Mouse (Mus musculus): ENCODE data around the gene Slc3a2. TPM values are rescaled to one million over a fixed set of nuclear protein-coding genes. Genes with fewer than 3 reads are reported as not detected.
A peak's percentile ranks its signal among the peaks of the same experiment; 100 is the strongest.

The Slc3a2 gene
- polyA plus RNA-seq, 1 experiment from 2014 or later = 66.4 TPM

DNA sequence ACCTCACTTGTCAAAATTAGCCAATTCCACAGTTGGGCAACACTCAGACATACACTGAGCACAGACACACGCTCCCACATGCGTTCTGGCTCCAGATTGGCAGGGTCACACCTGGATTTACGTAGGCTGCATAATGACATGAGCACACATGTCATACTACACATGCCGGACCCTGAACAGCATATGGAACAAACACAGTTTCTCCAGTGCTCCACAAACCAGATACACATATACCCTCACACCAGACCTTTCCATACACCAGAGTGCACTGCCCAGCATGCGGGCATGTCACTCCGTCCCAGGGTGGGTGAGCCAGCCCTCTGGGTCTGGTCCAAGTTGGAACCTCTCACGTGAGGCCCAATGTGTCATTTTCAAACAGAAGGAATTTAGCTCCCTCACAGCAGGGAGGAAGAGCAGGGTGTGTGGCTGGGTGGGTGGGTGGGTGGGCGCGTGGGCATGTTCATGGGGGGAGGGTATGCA lies 59.8 kb downstream of the Slc3a2 start, which contains the start of gene Chrm1:
Gene Chrm1, plus strand, starts transcription at position 430 of the 480 bp plus-strand sequence.
- Histone ChIP-seq H3K4me3 (ENCODE audit: low read length) (no peak within 1 kb of the TSS), H3K4me2 (ENCODE audit: low read depth, low read length) (peak within 1 kb of the TSS; percentile 80; the same call in 1 of the 2 replicates)
- ATAC-seq (replicated peaks; ENCODE audit: extremely low read depth, insufficient read depth, low FRiP score) = no peak; the same call in 1 of the 2 replicates

DNA sequence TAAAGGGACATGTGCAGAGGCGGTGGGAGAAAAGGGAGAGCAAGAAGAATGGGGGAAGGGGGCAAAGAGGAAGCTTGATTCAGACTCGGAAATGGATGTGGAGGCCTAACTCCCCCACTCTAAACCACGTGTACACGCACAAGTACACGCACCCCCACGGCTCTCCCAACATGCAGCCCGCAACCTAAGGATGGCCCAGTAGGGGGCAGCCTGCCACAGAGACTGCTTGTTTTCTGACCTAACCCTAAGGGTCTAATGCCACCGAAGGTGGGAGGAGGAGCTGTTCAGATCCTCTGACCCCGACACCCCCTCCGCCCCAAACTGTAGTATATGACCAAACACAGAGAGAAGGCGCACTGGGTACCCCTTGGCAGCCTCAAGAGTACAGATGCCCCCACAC lies 60.8 kb downstream of the Slc3a2 start:
- 6% methylated on average over 11 of the region's 11 CpGs for WGBS
- Histone ChIP-seq H3K9ac (ENCODE audit: low read length) (peak overlapping the region; percentile 58), H3K36me3 (ENCODE audit: control insufficient read depth, insufficient read depth) (no peaks in the 10 kb centered on the region), H3K4me2 (ENCODE audit: low read depth, low read length) (peak overlapping the region; percentile 80), H3K4me3 (ENCODE audit: low read length) (peak overlapping the region; percentile 55), H3K27ac (ENCODE audit: low read length) (no peak overlapping the region), H3K4me1 (ENCODE audit: control insufficient read depth, insufficient read depth, low read length) (peaks cover 13% of the 10 kb centered on the region; the same call in 1 of the 2 replicates), H3K9me3 (replicated peaks; ENCODE audit: control insufficient read depth, low read length) (no peaks in the 10 kb centered on the region), H3K27me3 (ENCODE audit: control insufficient read depth, insufficient read depth, low read length) (peaks cover 8% of the 10 kb centered on the region; the same call in 1 of the 2 replicates)
- ATAC-seq (replicated peaks; ENCODE audit: extremely low read depth, insufficient read depth, low FRiP score) = no peak

More for the DNA sequence above, 59.8 kb downstream of the Slc3a2 start, which contains the start of gene Chrm1:
- Histone ChIP-seq H3K9me3 (replicated peaks; ENCODE audit: control insufficient read depth, low read length) (no peaks in the 10 kb centered on the region), H3K36me3 (ENCODE audit: control insufficient read depth, insufficient read depth) (no peaks in the 10 kb centered on the region), H3K9ac (ENCODE audit: low read length) (no peak within 1 kb of the TSS), H3K27me3 (ENCODE audit: control insufficient read depth, insufficient read depth, low read length) (peaks cover 8% of the 10 kb centered on the region; the same call in 1 of the 2 replicates), H3K4me1 (ENCODE audit: control insufficient read depth, insufficient read depth, low read length) (peaks cover 13% of the 10 kb centered on the region; the same call in 1 of the 2 replicates), H3K27ac (ENCODE audit: low read length) (no peak within 1 kb of the TSS)
- WGBS = 69% methylated on average over 9 of the region's 9 CpGs

DNA sequence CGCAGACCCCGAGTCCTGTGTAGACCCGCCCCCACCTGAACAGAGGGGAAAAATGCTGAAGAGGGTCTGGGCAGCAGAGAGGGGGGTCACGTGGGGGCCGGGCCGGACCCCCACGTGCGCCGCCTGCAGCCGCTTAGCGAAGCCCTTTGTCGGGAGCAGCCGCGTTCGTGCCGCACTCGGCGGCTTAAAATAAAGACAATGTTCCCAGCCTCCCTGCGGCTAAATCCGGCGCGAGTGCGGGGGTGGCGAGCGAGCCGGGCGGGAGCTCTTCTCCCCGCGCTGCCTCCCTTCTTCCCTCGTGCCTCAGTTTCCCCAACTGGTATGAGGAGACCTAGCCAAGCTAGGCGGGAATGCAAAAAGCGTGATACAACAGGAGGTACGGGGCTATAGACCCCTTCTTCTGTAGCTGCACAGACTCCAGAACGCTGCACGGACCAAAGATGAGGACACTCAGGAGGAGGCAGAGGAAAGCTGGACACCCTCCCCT lies 61.3 kb downstream of the Slc3a2 start:
- Histone ChIP-seq H3K36me3 (ENCODE audit: control insufficient read depth, insufficient read depth) (no peaks in the 10 kb centered on the region), H3K27ac (ENCODE audit: low read length) (no peak overlapping the region), H3K27me3 (ENCODE audit: control insufficient read depth, insufficient read depth, low read length) (peaks cover 8% of the 10 kb centered on the region; the same call in 1 of the 2 replicates), H3K9ac (ENCODE audit: low read length) (peak overlapping the region; percentile 58), H3K9me3 (replicated peaks; ENCODE audit: control insufficient read depth, low read length) (no peaks in the 10 kb centered on the region), H3K4me2 (ENCODE audit: low read depth, low read length) (peak overlapping the region; percentile 80), H3K4me1 (ENCODE audit: control insufficient read depth, insufficient read depth, low read length) (peaks cover 13% of the 10 kb centered on the region; the same call in 1 of the 2 replicates), H3K4me3 (ENCODE audit: low read length) (peak overlapping the region; percentile 55)
- 2% methylated on average over 35 of the region's 35 CpGs for WGBS
- peak; percentile 59; the same call in 1 of the 2 replicates for ATAC-seq (replicated peaks; ENCODE audit: extremely low read depth, insufficient read depth, low FRiP score)

Small RNA genes lying within 50 kb of the gene (microRNA-seq; reads per million reads assigned to microRNA genes)
- gene Mir6992 = not detected

Other genes starting within 250 kb of the Slc3a2 start
- 0.04 and 0.11 TPM in 2 replicates for gene Slc22a8, start 132.1 kb downstream of the Slc3a2 start, polyA plus RNA-seq (2015; fragmentation: Nextera tagmentation; extraction: Ambion mirVana)
- not detected in 2 replicates for gene Slc22a6, start 105.3 kb downstream of the Slc3a2 start, polyA plus RNA-seq (2015; fragmentation: Nextera tagmentation; extraction: Ambion mirVana)
- 0.09 TPM in 2 replicates for gene Chrm1, start 59.6 kb downstream of the Slc3a2 start, polyA plus RNA-seq (2015; fragmentation: Nextera tagmentation; extraction: Ambion mirVana)
- gene Wdr74, start 12.5 kb upstream of the Slc3a2 start, polyA plus RNA-seq (2015; fragmentation: Nextera tagmentation; extraction: Ambion mirVana) = 53.5 and 54.9 TPM in 2 replicates
- gene 1700092M07Rik, start 17.3 kb upstream of the Slc3a2 start, polyA plus RNA-seq (2015; fragmentation: Nextera tagmentation; extraction: Ambion mirVana) = 0.63 and 0.74 TPM in 2 replicates
- gene Stx5a, start 18.0 kb upstream of the Slc3a2 start, polyA plus RNA-seq (2015; fragmentation: Nextera tagmentation; extraction: Ambion mirVana) = 91.5 and 91.7 TPM in 2 replicates
- gene Nxf1, start 33.7 kb upstream of the Slc3a2 start, polyA plus RNA-seq (2015; fragmentation: Nextera tagmentation; extraction: Ambion mirVana) = 134 and 145 TPM in 2 replicates
- 138 and 158 TPM in 2 replicates for gene Tmem223, start 47.6 kb upstream of the Slc3a2 start, polyA plus RNA-seq (2015; fragmentation: Nextera tagmentation; extraction: Ambion mirVana)
- gene Tmem179b, start 51.1 kb upstream of the Slc3a2 start, polyA plus RNA-seq (2015; fragmentation: Nextera tagmentation; extraction: Ambion mirVana) = 57.1 and 60.9 TPM in 2 replicates
- 17.4 and 19.3 TPM in 2 replicates for gene Taf6l, start 63.0 kb upstream of the Slc3a2 start, polyA plus RNA-seq (2015; fragmentation: Nextera tagmentation; extraction: Ambion mirVana)
- gene Polr2g, start 75.2 kb upstream of the Slc3a2 start, polyA plus RNA-seq (2015; fragmentation: Nextera tagmentation; extraction: Ambion mirVana) = 126 and 128 TPM in 2 replicates
- 3.5 and 4.3 TPM in 2 replicates for gene Zbtb3, start 79.2 kb upstream of the Slc3a2 start, polyA plus RNA-seq (2015; fragmentation: Nextera tagmentation; extraction: Ambion mirVana)
- gene Ttc9c, start 96.0 kb upstream of the Slc3a2 start, polyA plus RNA-seq (2015; fragmentation: Nextera tagmentation; extraction: Ambion mirVana) = 35.5 and 37.7 TPM in 2 replicates
- 3.2 and 3.3 TPM in 2 replicates for gene Hnrnpul2, start 96.6 kb upstream of the Slc3a2 start, polyA plus RNA-seq (2015; fragmentation: Nextera tagmentation; extraction: Ambion mirVana)
- gene AC129217.1, start 106.4 kb upstream of the Slc3a2 start, polyA plus RNA-seq (2015; fragmentation: Nextera tagmentation; extraction: Ambion mirVana) = not detected in 2 replicates
- gene Bscl2, start 114.1 kb upstream of the Slc3a2 start, polyA plus RNA-seq (2015; fragmentation: Nextera tagmentation; extraction: Ambion mirVana) = 43.9 and 44.3 TPM in 2 replicates
- gene Gng3, start 115.8 kb upstream of the Slc3a2 start, polyA plus RNA-seq (2015; fragmentation: Nextera tagmentation; extraction: Ambion mirVana) = 1.2 and 1.4 TPM in 2 replicates
- 1.9 and 2.8 TPM in 2 replicates for gene Lrrn4cl, start 127.4 kb upstream of the Slc3a2 start, polyA plus RNA-seq (2015; fragmentation: Nextera tagmentation; extraction: Ambion mirVana)
- 130 and 133 TPM in 2 replicates for gene Ubxn1, start 148.1 kb upstream of the Slc3a2 start, polyA plus RNA-seq (2015; fragmentation: Nextera tagmentation; extraction: Ambion mirVana)
- 62.7 and 64.0 TPM in 2 replicates for gene Uqcc3, start 157.6 kb upstream of the Slc3a2 start, polyA plus RNA-seq (2015; fragmentation: Nextera tagmentation; extraction: Ambion mirVana)
- gene Lbhd1, start 160.4 kb upstream of the Slc3a2 start, polyA plus RNA-seq (2015; fragmentation: Nextera tagmentation; extraction: Ambion mirVana) = 25.2 and 42.5 TPM in 2 replicates
- not detected in 2 replicates for gene Gm49403, start 160.6 kb upstream of the Slc3a2 start, polyA plus RNA-seq (2015; fragmentation: Nextera tagmentation; extraction: Ambion mirVana)
- gene 1810009A15Rik, start 165.5 kb upstream of the Slc3a2 start, polyA plus RNA-seq (2015; fragmentation: Nextera tagmentation; extraction: Ambion mirVana) = 39.7 and 54.5 TPM in 2 replicates
- not detected in 2 replicates for gene Gm49416, start 165.6 kb upstream of the Slc3a2 start, polyA plus RNA-seq (2015; fragmentation: Nextera tagmentation; extraction: Ambion mirVana)
- gene Ints5, start 169.6 kb upstream of the Slc3a2 start, polyA plus RNA-seq (2015; fragmentation: Nextera tagmentation; extraction: Ambion mirVana) = 24.8 and 27.6 TPM in 2 replicates
- gene Ganab, start 174.7 kb upstream of the Slc3a2 start, polyA plus RNA-seq (2015; fragmentation: Nextera tagmentation; extraction: Ambion mirVana) = 56.7 and 62.6 TPM in 2 replicates
- 32.7 and 38.0 TPM in 2 replicates for gene B3gat3, start 197.0 kb upstream of the Slc3a2 start, polyA plus RNA-seq (2015; fragmentation: Nextera tagmentation; extraction: Ambion mirVana)
- 2.2 and 2.4 TPM in 2 replicates for gene Rom1, start 206.0 kb upstream of the Slc3a2 start, polyA plus RNA-seq (2015; fragmentation: Nextera tagmentation; extraction: Ambion mirVana)
- gene Eml3, start 206.2 kb upstream of the Slc3a2 start, polyA plus RNA-seq (2015; fragmentation: Nextera tagmentation; extraction: Ambion mirVana) = 16.0 and 17.2 TPM in 2 replicates
- gene Mta2, start 218.5 kb upstream of the Slc3a2 start, polyA plus RNA-seq (2015; fragmentation: Nextera tagmentation; extraction: Ambion mirVana) = 92.1 and 96.0 TPM in 2 replicates
- gene Tut1, start 230.5 kb upstream of the Slc3a2 start, polyA plus RNA-seq (2015; fragmentation: Nextera tagmentation; extraction: Ambion mirVana) = 17.5 and 18.4 TPM in 2 replicates
- 239 and 240 TPM in 2 replicates for gene Eef1g, start 243.7 kb upstream of the Slc3a2 start, polyA plus RNA-seq (2015; fragmentation: Nextera tagmentation; extraction: Ambion mirVana)